In the genomic region with DNA sequence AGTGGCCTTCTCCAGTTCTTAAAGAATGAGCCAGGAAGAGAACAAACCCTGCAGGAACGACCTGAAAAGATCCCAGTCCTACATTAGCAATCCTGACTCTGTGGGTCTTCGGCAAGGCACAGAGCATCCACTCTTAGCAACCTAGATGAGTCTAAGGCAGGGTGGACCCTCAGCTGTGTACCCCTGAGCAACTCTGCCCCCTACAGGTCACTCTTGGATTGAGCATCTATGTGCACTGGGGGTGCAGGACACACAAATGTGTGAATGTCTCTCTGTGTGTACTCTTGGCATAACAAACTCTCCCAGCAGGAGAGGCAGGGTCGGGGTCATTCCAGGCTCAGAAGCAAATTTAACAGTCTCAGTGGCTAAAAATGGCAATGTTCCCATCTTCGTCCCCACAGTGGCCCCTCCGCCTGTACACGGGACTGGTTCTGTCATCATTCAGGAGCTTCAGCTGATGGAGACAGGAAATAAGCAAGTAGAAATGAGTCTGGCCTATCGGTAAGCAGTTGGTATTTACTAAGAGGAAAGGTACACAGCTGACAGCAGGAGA, we compare ENCODE assay signal across 9 mouse cellular contexts. TPM values are rescaled to one million over a fixed set of nuclear protein-coding genes. Genes with fewer than 3 reads are reported as not detected.
DNase-seq lines count a peak whose midpoint lies in the region; ATAC-seq lines count a peak whose summit lies in the region.
"Had no signal": no experiment of that assay in that cellular context is flagged by ENCODE, and none has a peak within 500 bp of the region (broad histone marks: within the 10 kb centered on the region; RNA-seq: fewer than 3 reads in every experiment).

No protein-coding gene starts in this region.

- H3K36me3 ChIP-seq in heart, embryonic 16.5 days (ENCODE audit: control insufficient read depth, insufficient read depth): no peaks in the 10 kb centered on the region
- H3K36me3 ChIP-seq in neural tube, embryonic 15.5 days: no peaks in the 10 kb centered on the region
- no peaks in the 10 kb centered on the region for H3K36me3 ChIP-seq in forebrain, embryonic 10.5 days (replicated peaks)
- H3K36me3 ChIP-seq: hindbrain, embryonic 15.5 days had no signal

- intact Hi-C loops in gastrocnemius, postnatal 14 days (cut with DNase I; ENCODE audit: low total_unique reads): loop anchor here (5.0 kb wide), 1 partner anchor 69 kb away; no protein-coding TSS in a partner anchor

- 37% methylated on average over 7 of the region's 7 CpGs for WGBS in heart, embryonic 16.5 days
- 80% methylated on average over 7 of the region's 7 CpGs for whole genome bisulfite sequencing in neural tube, embryonic 15.5 days
- 87% methylated on average over 7 of the region's 7 CpGs for WGBS in forebrain, embryonic 10.5 days

- no peak overlapping the region for H3K4me3 ChIP-seq in heart, embryonic 16.5 days (ENCODE audit: low read length)
- no peak overlapping the region for H3K4me3 ChIP-seq in neural tube, embryonic 15.5 days (replicated peaks)
- H3K4me3 ChIP-seq in forebrain, embryonic 10.5 days: no peak overlapping the region
- H3K4me3 ChIP-seq: hindbrain, embryonic 15.5 days had no signal

- H3K27ac ChIP-seq in heart, embryonic 16.5 days (ENCODE audit: low read length): 0 out of 2 replicates have a peak overlapping the region, but pooled peaks have one; percentile 2
- H3K27ac ChIP-seq in neural tube, embryonic 15.5 days (replicated peaks): no peak overlapping the region
- no peak overlapping the region for H3K27ac ChIP-seq in forebrain, embryonic 10.5 days
- H3K27ac ChIP-seq: hindbrain, embryonic 15.5 days had no signal

- H3K4me1 ChIP-seq in heart, embryonic 16.5 days (ENCODE audit: control insufficient read depth, insufficient read depth, low read length): peaks cover 17% of the 10 kb centered on the region
- H3K4me1 ChIP-seq in neural tube, embryonic 15.5 days: peaks cover 8% of the 10 kb centered on the region
- peaks cover 9% of the 10 kb centered on the region; the same call in 1 of the 2 replicates for H3K4me1 ChIP-seq in forebrain, embryonic 10.5 days

- no peaks in the 10 kb centered on the region for H3K27me3 ChIP-seq in heart, embryonic 16.5 days (ENCODE audit: control insufficient read depth, insufficient read depth, low read length)
- no peaks in the 10 kb centered on the region for H3K27me3 ChIP-seq in neural tube, embryonic 15.5 days (replicated peaks)
- no peaks in the 10 kb centered on the region for H3K27me3 ChIP-seq in forebrain, embryonic 10.5 days (ENCODE audit: poor library complexity, severe bottlenecking)
- H3K27me3 ChIP-seq: hindbrain, embryonic 15.5 days had no signal

- H3K9me3 ChIP-seq in heart, embryonic 16.5 days (replicated peaks; ENCODE audit: control insufficient read depth, low read length): no peaks in the 10 kb centered on the region
- no peaks in the 10 kb centered on the region for H3K9me3 ChIP-seq in neural tube, embryonic 15.5 days (replicated peaks)
- H3K9me3 ChIP-seq in forebrain, embryonic 10.5 days: no peaks in the 10 kb centered on the region
- H3K9me3 ChIP-seq: hindbrain, embryonic 15.5 days had no signal

- H3K4me2 ChIP-seq in heart, embryonic 16.5 days (ENCODE audit: low read depth, low read length): no peak overlapping the region
- no peak overlapping the region for H3K4me2 ChIP-seq in neural tube, embryonic 15.5 days
- H3K4me2 ChIP-seq: hindbrain, embryonic 15.5 days had no signal

- peak; percentile 47; the same call in 1 of the 2 replicates for ATAC-seq in heart, embryonic 16.5 days (replicated peaks; ENCODE audit: extremely low read depth, insufficient read depth, low FRiP score)
- ATAC-seq in neural tube, embryonic 15.5 days (ENCODE audit: low FRiP score): peak; percentile 55; the same call in 1 of the 2 replicates

- no peak overlapping the region for H3K9ac ChIP-seq in heart, embryonic 16.5 days (ENCODE audit: low read length)
- no peak overlapping the region for H3K9ac ChIP-seq in neural tube, embryonic 15.5 days (replicated peaks)
- H3K9ac ChIP-seq: hindbrain, embryonic 15.5 days had no signal

- peak; percentile 36 for DNase-seq in gastrocnemius, postnatal 14 days
- no peak for DNase-seq in gastrocnemius, adult 18-20 months (ENCODE audit: low spot score)
- DNase-seq in right cerebral cortex, postnatal 14 days: peak; percentile 51
- DNase-seq in right cerebral cortex, postnatal 10 days (ENCODE audit: low spot score in 2 of 2): no peak
- DNase-seq in forebrain, embryonic 10.5 days (ENCODE audit: extremely low spot score, low spot score): no peak
- DNase-seq in ovary, postnatal 14 days (ENCODE audit: low spot score): no peak

RNA-seq across cellular contexts. Expression of a gene that starts 39.3 kb away (rescaled TPM):
- total RNA-seq in gastrocnemius, postnatal 14 days (2021): 10 to 100 TPM in 1 of 2 experiments, 1 to 10 TPM in 1; 9.9 to 10.3 TPM
- total RNA-seq in gastrocnemius, adult 18-20 months (2021): 1 to 10 TPM; 5.1 to 6.7 TPM
- polyA plus RNA-seq in heart, embryonic 16.5 days (2015; fragmentation: Nextera tagmentation; extraction: Ambion mirVana): 10.1 and 12.1 TPM in 2 replicates
- 5.8 and 6.1 TPM in 2 replicates for polyA plus RNA-seq in neural tube, embryonic 15.5 days (2015; fragmentation: Nextera tagmentation; extraction: Ambion mirVana)
- 7.8 and 8.5 TPM in 2 replicates for polyA plus RNA-seq in forebrain, embryonic 10.5 days (2016; fragmentation: Nextera tagmentation; extraction: Ambion mirVana)

Comparison
In these comparisons a context has a peak if more than half of its experiments do, and no peak if none do; other contexts are left out.
1. DNase-seq: peak in gastrocnemius, postnatal 14 days (single experiment) and right cerebral cortex, postnatal 14 days (single experiment); none in gastrocnemius, adult 18-20 months (single experiment), right cerebral cortex, postnatal 10 days (0 of 2), forebrain, embryonic 10.5 days (single experiment) and ovary, postnatal 14 days (single experiment).